Mouse (Mus musculus): Measurements from ENCODE around the gene Gstcd. TPM values are rescaled to one million over a fixed set of nuclear protein-coding genes. Genes with fewer than 3 reads are reported as not detected.

The Gstcd gene
- total RNA-seq, 2 experiments from 2014 or later: 1.9 to 2.6 TPM

DNA sequence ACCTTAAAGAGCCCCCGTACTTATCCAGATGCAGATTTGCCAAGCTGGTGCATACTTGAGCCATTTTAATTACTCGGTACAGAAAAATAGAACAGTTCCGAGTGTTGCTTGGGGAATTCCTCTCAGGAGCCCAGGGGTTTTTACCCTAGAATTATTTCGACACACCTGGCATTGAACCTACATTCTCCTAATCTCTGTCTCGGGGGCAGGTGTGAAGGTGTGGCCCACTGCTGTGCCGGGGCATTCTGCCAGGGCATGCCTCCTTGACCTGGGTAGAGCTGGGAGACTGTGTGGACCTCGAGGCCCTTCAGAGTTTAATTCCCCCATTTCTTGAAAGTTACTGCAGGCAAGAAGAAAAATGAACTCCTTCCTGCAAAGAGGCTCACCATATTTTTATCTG lies 146.2 kb downstream of the Gstcd start:
- intact Hi-C loops (cut with DNase I): no loop called here
- no peak for DNase-seq

GRCm38 (mm10) chr3:132944609-132945008 lies 147.2 kb downstream of the Gstcd start:
- intact Hi-C loops (cut with DNase I): no loop called here
- no peak for DNase-seq

DNA sequence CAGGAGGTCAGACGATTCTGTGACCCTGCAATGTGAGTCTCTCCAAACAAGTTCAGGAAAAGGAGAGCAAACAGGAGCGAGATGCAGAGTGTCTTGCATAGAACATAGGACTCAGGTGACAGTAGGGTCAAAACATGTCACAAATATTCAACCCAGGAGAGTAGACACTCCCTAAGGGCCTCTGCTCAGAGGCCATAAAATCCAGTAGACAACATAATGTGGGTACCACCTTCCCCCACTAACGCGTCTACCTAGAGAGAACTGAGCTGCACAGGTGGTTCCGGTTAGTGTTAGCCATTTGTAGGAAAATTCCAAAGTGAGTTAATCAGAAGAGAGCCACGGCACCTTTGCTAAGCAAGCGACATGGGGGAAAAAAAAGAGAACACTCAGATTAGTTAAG lies 147.6 kb downstream of the Gstcd start:
- no peak for DNase-seq
- intact Hi-C loops (cut with DNase I): no loop called here

DNA sequence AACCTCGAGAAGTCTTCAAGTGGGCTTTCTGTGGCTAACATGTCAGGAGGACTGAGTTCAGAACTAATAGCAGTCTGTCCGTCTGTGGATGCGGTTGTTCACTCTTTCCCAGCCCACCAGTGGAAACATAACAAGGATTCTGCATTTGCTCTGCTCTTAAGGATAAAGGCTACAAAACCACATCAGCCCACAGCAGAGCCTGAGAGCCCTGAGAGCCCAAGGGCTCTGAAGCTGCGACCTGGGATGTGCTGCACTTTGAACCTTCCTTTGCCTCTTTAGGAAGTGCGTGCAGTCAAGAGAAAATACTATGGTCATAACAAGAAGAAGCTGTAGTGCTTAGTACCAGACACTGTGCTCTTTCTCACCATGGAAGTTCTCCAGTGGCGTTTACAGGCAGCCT lies 149.1 kb downstream of the Gstcd start:
- DNase-seq: no peak
- intact Hi-C loops (cut with DNase I): no loop called here

- no peak for DNase-seq
- intact Hi-C loops (cut with DNase I): no loop called here
These were observed 151.4 kb downstream of the Gstcd start for GRCm38 (mm10) chr3:132940181-132940990.

DNA sequence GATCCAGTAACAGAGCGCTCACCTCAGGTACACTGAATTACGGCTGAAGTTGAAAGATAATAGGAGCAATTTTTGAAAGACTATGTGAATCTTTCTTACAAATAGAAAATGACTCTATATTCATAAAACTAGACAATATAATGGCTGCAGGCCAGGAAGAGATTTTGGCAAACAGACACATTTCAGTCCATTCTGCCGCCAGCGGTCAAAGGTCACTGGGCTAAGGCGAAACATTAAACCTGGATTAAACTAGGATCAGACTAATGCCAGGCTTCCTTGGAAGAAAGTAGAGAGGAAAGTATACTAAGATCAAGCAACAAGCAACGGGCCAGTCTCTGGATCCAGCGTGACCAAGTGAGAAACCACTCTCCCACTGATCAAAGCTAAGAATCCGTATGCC lies 152.8 kb downstream of the Gstcd start:
- intact Hi-C loops (cut with DNase I): no loop called here
- no peak for DNase-seq

GRCm38 (mm10) chr3:132934649-132935048 lies 157.2 kb downstream of the Gstcd start:
- no peak for DNase-seq
- intact Hi-C loops (cut with DNase I): no loop called here

Other genes starting within 250 kb of the Gstcd start
- 1 to 10 TPM; 3.3 to 4.1 TPM for gene Npnt, start 141.7 kb downstream of the Gstcd start, total RNA-seq (2021)
- 1 to 10 TPM; 7.6 to 8.4 TPM for gene Ints12, start 193 bp downstream of the Gstcd start, total RNA-seq (2021)
- gene Arhgef38, start 142.9 kb upstream of the Gstcd start, total RNA-seq (2021): not detected
- 100 to 1,000 TPM; 138 to 145 TPM for gene Ppa2, start 218.1 kb upstream of the Gstcd start, total RNA-seq (2021)

Measured in heart, postnatal 36 days (tissue).